Mouse (Mus musculus): ENCODE measurements at regions not wholly inside any gene's neighbourhood (a gene's known extent, or its start where the extent isn't known, plus 50 kb on each side); places are given as distances from the start of the nearest gene placed in this dataset.

DNA sequence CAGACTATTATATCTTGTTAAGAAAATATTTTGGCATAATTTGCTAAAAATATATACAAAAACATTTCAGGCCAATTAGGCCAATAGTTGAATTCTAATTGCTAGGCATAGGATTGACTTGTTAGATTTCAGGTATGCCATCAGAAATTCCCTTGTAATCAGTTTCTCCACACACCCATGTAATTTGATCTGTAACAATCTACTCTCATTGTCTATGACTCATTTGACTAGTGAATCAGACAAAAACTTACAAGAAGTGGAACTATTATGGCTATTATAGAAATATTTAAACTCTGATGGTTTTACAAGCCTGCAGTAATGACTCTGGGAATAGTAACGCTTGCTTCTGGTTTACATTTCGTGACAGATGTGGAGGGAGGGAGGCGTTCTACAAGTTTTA is 338.9 kb upstream of the Ptbp2 start:
- no peak for DNase-seq

GRCm38 (mm10) chr3:120083171-120083932 is 299.1 kb upstream of the Ptbp2 start:
- DNase-seq: no peak

DNA sequence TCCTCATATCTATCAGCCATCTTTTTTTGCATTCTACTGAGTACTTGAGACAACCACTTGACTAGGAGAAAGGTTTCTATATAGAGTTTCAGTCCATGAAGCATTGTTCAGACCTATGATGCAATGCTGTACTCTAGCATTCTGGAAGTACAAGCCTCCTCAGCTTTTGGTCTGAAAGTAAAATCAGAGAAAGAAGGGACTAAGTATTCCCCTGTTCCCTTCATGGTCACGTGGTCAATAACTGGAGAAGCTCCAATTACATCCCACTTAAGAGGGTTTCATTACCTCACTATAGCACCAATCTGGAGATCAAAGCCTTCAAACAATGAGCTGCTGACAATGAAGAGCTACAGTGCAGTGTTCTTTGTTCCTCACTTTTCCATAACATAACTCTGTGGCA is 289.3 kb upstream of the Ptbp2 start:
- DNase-seq: no peak

DNA sequence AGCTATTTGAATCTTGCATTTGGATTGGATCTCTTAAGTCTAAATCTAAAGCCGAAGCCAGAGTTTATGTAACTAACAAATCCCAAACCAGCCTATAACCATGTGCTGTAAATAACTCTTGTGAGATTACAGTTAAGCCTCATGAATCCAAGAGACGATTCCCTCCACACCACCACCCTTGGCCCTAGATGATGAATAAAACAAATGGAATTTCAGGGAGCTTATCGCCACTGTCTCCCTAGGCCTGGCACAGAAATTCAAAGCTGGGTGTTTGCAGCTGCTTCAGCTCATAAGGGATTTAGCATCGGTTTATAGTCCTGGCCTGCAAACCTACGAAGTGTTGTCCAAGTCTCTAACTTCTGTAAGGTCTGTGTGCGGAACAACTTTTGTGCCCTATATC is 281.4 kb upstream of the Ptbp2 start:
- DNase-seq: peak; percentile 18

DNA sequence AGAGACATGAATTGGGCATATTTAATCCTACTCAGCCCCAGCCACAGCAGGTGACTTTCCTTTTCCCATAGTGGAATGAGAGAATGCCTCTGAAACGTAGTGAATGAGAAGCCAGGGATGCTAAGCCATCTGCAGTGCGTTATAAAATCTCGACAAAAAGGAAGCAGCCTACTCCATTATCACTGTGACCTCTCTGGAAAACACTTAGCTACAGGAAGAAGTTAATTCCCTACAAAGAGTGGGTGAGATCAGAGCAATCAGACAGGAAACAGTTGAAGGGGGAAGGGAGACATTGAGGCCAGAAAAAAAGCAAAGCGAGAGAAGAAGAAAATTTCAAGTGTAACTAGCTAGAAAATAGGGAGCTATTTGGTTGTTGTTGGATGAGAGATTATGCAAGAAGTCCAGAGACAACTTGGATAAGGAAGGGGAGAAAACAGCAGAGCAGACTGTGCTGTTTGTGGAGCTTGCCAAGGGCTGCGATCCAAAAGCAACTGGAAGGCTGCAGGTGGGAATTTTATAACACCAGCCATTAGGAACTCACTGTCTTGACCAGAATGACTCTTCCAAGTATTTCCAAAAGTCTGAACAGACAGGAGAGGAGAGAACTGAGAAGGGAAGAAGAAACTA is 280.7 kb upstream of the Ptbp2 start:
- DNase-seq: peak; percentile 64

GRCm38 (mm10) chr3:120062264-120062663 is 278.0 kb upstream of the Ptbp2 start:
- DNase-seq: no peak

GRCm38 (mm10) chr3:120059959-120060358 is 275.7 kb upstream of the Ptbp2 start:
- no peak for DNase-seq

- no peak for DNase-seq
Measured at GRCm38 (mm10) chr3:120055216-120056154, 271.2 kb upstream of the Ptbp2 start.

DNA sequence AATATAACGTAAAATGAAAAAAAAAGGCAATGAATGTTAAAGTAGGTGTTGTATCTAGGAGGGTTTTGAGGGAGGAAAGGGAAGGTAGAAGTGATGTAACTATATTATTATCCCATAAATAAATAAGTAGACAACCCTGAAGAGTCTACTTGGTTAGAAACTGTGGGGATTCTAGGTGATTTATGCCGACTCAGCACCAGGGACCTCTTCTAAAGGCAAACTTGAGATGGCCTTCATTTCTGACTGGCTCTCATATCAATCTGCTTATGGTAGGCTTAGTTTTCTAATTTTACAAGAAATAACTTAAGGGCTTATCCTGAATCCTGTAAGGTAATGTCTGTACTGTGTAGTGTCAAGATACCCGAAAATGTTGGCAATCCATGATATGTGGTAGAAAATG is 263.0 kb upstream of the Ptbp2 start:
- no peak for DNase-seq

GRCm38 (mm10) chr3:120037526-120037925 is 253.3 kb upstream of the Ptbp2 start:
- no peak for DNase-seq

DNA sequence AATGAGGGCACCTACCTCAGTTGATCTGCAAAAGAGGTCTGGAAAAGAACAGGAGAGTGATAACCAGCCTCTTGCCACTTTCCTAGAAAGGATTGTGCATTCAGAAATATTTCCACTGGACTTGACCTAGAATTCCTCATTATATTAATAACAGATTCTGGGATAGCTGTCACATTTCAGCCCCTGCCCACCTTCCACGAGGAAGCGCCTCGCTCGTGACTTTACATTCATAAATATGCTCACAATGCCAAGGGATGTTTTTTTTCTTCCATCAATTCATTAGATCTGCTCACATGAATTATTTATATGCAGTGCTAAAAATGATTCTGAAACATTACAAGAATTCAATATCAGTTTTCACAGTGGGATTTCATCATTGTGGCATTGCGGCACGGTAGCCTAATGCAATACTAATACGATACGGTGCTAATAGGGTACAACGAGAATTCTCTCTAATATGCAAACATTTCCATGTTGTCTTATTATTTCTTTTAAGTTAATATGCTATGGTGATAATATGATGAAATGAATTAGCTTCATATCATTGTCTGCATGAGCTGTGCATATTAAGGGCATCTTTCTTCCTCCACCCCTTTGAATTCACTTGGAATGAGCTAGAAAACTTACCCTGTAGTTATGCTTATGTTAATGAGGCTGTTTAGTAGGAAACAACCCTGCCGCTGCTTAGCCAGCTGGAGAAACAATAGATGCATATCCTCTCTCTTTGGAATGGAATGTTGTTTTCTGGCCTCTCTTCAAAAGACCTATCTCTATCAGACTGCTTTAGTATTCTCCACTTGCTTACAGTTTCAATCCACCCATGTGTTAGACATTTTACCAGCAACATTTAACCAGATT is 235.8 kb upstream of the Ptbp2 start:
- no peak for DNase-seq

GRCm38 (mm10) chr3:120015376-120015775 is 231.1 kb upstream of the Ptbp2 start:
- no peak for DNase-seq

GRCm38 (mm10) chr3:120011861-120012260 is 227.6 kb upstream of the Ptbp2 start:
- DNase-seq: no peak

GRCm38 (mm10) chr3:120008110-120008509 is 223.8 kb upstream of the Ptbp2 start:
- no peak for DNase-seq

GRCm38 (mm10) chr3:120004588-120004987 is 220.3 kb upstream of the Ptbp2 start:
- no peak for DNase-seq

- DNase-seq: no peak
Measured at GRCm38 (mm10) chr3:120000281-120000680, 216.0 kb upstream of the Ptbp2 start.

DNA sequence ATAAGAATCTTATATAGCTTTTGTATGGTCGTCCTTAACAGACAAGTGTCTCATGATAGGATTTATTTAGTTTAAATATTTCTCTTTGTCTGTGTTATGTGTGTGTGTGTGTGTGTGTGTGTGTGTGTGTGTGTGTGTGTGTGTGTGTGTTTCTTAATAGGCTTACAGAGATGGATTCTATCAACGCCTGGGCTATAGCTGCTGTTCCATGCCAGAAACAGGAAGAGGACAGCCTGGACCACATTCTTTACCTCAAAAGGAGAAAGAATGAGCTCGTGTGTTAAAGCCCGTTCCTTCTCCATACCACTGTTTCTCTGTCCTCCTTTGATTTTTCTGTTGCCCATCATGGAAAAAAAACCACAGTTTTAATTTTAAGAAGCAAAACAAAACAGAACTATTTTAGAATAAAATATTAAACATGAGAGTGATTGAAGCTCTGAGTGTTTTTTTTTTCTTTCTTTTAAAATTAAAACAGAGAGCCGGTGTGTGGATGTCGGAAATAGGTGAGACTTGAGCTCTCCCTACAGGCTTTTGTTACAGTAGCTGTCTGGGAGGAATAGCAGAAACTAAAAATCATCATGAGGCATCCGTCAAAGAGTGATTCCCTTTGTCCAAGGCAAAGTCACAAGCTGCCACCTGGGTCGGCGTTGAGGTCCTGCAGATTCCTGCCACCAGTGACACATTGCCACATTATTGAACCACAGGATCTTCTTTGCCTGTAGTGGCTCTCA is 212.2 kb upstream of the Ptbp2 start:
- no peak for DNase-seq

DNA sequence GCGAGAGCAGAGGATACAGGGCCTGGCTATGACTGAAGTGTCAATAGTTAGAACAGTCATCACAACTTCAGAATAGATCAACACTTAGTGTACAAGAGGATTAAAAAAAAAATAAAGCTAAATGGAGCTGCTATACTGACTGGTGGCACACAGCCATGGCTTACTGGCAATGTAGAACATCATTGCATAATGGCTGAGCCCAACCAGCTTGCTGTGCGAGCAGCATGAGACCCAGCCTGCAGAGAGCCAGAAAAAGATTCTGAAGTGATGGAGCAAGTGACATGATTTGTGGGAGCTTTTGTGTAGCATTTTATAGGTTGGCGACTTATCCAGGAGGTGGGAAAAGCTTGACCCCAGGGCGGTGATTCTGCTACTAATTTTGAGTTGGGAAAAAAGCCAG is 211.5 kb upstream of the Ptbp2 start:
- DNase-seq: no peak

DNA sequence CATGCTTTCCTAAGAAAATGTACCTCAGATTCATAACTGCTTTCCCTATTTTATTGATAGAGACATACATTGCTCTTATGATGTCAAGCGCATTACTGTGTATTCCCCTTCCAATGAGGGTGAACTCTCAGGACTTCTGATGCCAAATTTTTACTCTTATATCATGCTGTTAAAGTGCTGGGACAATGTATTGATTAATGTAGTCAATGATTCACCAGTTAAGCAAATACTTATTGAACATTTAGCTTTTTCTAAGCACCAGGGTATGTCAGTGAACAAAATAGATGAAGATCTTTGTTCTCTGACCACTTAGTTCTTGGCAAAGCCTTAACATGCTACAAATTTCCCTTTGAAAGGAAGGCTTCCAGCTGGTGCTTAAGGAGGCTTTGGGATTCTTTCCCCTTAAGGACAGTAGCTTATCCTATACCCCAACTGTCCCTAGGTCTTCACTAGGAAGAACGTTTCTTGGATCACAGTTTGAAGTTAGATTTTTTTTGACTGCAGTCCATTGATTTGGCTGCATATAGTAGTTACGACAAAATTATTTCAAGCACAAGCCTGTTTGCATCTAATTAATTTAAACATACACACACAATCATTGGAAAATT is 203.1 kb upstream of the Ptbp2 start:
- DNase-seq: no peak

GRCm38 (mm10) chr3:119977349-119977748 is 193.1 kb upstream of the Ptbp2 start:
- no peak for DNase-seq

GRCm38 (mm10) chr3:119976363-119976762 is 192.1 kb upstream of the Ptbp2 start:
- DNase-seq: no peak
